Mouse (Mus musculus) stomach, embryonic 15.5 days (tissue): ENCODE measurements at regions not wholly inside any gene's neighbourhood (a gene's known extent, or its start where the extent isn't known, plus 50 kb on each side); places are given as distances from the start of the nearest gene placed in this dataset.
A peak's percentile ranks its signal among the peaks of the same experiment; 100 is the strongest.

Experiments
- ATAC-seq: fragments of 200-750 bp; cut with Nextera tagmentation; 2 replicates; pipeline ENCODE4 v1.8.0; 2017; ENCODE audit warnings: low read depth, moderate number of reproducible peaks, moderate TSS enrichment; ENCODE audit not compliant: insufficient read depth, low FRiP score
- H3K27ac ChIP-seq: fragments of 300-500 bp; sonication (generic); 2 replicates; pipeline ENCODE4 v1.5.1; 2015; ENCODE audit warnings: mild to moderate bottlenecking, inconsistent platforms
- H3K27me3 ChIP-seq: fragments of 300-500 bp; sonication (generic); replicated peaks from 2 replicates; pipeline ENCODE4 v1.6.1; 2015; ENCODE audit warnings: inconsistent platforms
- H3K36me3 ChIP-seq: fragments of 300-500 bp; sonication (generic); 2 replicates; pipeline ENCODE4 v1.6.1; 2015; ENCODE audit warnings: inconsistent platforms
- H3K4me1 ChIP-seq: fragments of 300-500 bp; sonication (generic); 2 replicates; pipeline ENCODE4 v1.6.1; 2015; ENCODE audit warnings: inconsistent platforms
- H3K4me2 ChIP-seq: fragments of 300-500 bp; sonication (generic); 2 replicates; pipeline ENCODE4 v1.6.1; 2015; ENCODE audit warnings: mild to moderate bottlenecking, inconsistent platforms
- H3K4me3 ChIP-seq: fragments of 300-500 bp; sonication (generic); replicated peaks from 2 replicates; pipeline ENCODE4 v1.5.1; 2015; ENCODE audit warnings: inconsistent platforms
- H3K9ac ChIP-seq: fragments of 300-500 bp; sonication (generic); 2 replicates; pipeline ENCODE4 v1.6.1; 2015; ENCODE audit warnings: inconsistent platforms
- H3K9me3 ChIP-seq: fragments of 300-500 bp; sonication (generic); 2 replicates; pipeline ENCODE4 v1.6.1; 2016; ENCODE audit warnings: inconsistent platforms
- WGBS: fragments of 180-500 bp; shearing (Covaris S2); methylation state at CpG from one replicate; pipeline ENCODE4 v1.1.7; 2015; 5-methylcytosine and 5-hydroxymethylcytosine counted together

DNA sequence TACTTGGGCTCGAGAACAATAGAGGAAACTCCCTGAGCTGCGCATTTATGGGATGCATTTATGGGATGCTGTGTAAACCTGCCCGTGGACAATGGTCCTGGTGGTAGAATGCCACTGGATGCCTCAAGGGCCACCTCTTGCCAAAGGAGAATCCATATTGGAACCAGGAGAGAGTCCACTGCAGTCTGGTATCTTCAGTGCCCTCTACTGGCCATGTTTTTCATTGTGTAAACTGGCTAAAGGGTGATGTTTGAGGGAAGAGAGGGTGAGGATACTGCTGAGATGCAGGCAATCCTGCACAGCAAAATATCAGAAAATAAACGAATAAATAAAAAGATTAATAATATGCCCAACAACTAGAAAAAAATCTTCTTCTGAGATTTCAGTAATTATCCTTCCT lies 333.5 kb downstream of the Gm826 start:
- Histone ChIP-seq H3K4me3 (no peak overlapping the region), H3K9ac (no peak overlapping the region), H3K36me3 (no peaks in the 10 kb centered on the region), H3K27ac (no peak overlapping the region), H3K4me1 (no peaks in the 10 kb centered on the region), H3K9me3 (no peaks in the 10 kb centered on the region), H3K4me2 (no peak overlapping the region), H3K27me3 (no peaks in the 10 kb centered on the region)
- ATAC-seq, result no peak
- WGBS, result 66% methylated on average over 4 of the region's 4 CpGs

DNA sequence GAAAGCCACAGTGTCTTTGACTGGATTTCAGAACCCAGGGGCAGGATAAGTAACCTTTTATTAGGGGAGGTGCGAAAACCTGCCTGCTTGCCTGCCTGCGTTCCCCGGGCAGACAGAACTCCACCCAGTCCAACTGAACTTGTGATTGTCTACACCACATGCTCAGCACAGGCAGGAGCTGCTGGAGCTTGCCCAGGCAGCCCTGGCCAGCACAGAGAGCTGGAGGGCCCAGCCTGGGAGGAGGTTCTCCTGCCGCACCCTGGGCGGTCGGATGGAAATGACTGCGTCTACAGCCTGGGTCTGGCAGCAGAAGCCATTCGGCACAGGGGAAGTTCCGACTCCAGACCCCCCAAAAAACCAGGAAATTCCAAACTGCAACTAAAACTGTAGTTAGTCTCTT lies 336.6 kb downstream of the Gm826 start:
- ATAC-seq, result no peak
- H3K4me3 ChIP-seq, result no peak overlapping the region
- H3K4me2 ChIP-seq, result no peak overlapping the region
- WGBS, result 75% methylated on average over 9 of the region's 9 CpGs
- H3K36me3 ChIP-seq, result no peaks in the 10 kb centered on the region
- no peaks in the 10 kb centered on the region for H3K9me3 ChIP-seq
- H3K4me1 ChIP-seq, result no peaks in the 10 kb centered on the region
- H3K27me3 ChIP-seq, result no peaks in the 10 kb centered on the region
- no peak overlapping the region for H3K27ac ChIP-seq
- no peak overlapping the region for H3K9ac ChIP-seq

DNA sequence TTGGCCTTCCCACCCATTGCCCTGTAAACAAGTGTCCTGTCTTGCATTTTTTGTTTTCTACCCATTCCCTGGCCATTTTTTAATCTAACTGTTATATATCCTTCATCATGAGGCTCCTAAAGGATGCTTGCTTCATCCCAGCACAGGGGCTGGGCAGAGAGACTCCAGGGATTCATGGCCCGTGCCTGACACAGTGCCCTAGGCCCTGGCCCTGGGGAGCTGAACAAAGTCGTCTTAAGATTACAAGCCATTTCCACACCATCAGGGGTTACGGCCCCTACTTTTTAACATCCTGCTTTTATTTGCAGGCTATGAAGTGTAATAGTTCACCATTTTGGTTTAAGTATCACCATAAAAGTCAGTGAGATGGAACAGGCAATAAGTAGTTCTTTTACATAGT lies 339.5 kb downstream of the Gm826 start:
- no peak overlapping the region for H3K4me3 ChIP-seq
- 75% methylated on average over 3 of the region's 3 CpGs for WGBS
- no peaks in the 10 kb centered on the region for H3K27me3 ChIP-seq
- no peak for ATAC-seq
- H3K9ac ChIP-seq, result no peak overlapping the region
- H3K27ac ChIP-seq, result no peak overlapping the region
- H3K4me2 ChIP-seq, result no peak overlapping the region
- no peaks in the 10 kb centered on the region for H3K4me1 ChIP-seq
- no peaks in the 10 kb centered on the region for H3K9me3 ChIP-seq
- no peaks in the 10 kb centered on the region for H3K36me3 ChIP-seq

DNA sequence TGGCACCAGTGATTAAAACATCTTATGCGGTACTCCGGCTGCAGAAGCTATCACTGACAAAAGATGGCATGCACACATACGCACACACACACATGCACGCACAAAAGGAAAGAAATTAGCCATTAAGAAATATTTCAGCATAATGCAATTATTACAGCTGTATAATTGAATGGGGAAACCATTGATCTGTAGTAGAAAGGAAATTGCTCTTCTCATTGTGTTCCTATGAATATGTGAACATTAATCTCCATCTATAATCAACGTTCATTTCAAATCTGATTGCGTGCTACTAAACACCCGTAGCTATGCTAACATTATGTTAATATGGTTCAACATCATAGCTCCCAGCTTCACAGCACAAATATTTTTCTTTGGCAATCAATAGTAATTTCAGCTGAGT lies 347.2 kb downstream of the Gm826 start:
- Histone ChIP-seq H3K9ac (no peak overlapping the region), H3K36me3 (no peaks in the 10 kb centered on the region), H3K4me1 (no peaks in the 10 kb centered on the region), H3K27me3 (no peaks in the 10 kb centered on the region), H3K27ac (no peak overlapping the region), H3K4me2 (no peak overlapping the region), H3K4me3 (no peak overlapping the region), H3K9me3 (no peaks in the 10 kb centered on the region)
- 90% methylated on average over 7 of the region's 7 CpGs for WGBS
- no peak for ATAC-seq

DNA sequence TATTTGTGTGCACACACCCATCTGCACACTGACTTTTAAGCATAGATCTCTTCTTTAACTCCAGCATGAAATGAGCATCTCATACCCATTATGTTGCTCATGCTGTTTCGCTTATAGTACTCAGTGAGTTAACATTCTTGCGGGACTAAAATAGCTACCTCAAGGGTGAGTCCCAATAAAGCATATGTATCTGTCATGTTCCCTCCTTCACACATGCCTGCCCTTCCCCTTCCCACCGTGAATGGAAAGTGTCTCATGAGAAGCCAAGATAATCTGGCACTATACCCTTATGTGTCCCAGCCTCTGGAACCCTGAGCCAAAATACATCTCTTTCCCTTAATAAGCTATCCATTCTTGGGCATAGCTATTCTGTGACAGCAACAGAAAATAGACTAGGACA lies 352.3 kb downstream of the Gm826 start:
- H3K9me3 ChIP-seq, result no peaks in the 10 kb centered on the region
- no peak overlapping the region for H3K4me3 ChIP-seq
- H3K36me3 ChIP-seq, result no peaks in the 10 kb centered on the region
- no peak overlapping the region for H3K9ac ChIP-seq
- no peak overlapping the region for H3K27ac ChIP-seq
- no peak for ATAC-seq
- H3K27me3 ChIP-seq, result no peaks in the 10 kb centered on the region
- H3K4me2 ChIP-seq, result no peak overlapping the region
- no peaks in the 10 kb centered on the region for H3K4me1 ChIP-seq
- 79% methylated on average over 3 of the region's 3 CpGs for WGBS

DNA sequence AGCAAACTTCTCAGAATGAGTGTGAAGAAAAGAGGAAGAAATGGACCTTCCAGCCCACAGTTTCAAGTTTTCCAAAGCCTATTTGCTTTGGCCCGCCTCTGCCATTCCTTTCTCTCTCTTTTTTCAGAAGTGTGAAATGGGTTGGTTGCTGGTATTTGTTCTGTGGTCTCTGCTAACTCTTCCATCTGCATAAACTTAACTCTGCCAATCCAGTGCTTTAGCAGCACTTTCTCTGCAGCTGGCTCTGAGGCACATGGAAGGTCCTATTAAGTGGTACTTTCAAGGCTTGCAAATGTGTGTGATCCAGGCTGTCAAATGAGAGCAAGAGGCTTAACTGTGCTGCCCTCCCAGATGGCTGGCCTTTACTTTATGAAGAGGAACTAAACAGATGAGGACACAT lies 383.6 kb downstream of the Gm826 start:
- Histone ChIP-seq H3K9me3 (no peaks in the 10 kb centered on the region), H3K27me3 (no peaks in the 10 kb centered on the region), H3K36me3 (no peaks in the 10 kb centered on the region), H3K4me2 (no peak overlapping the region), H3K27ac (no peak overlapping the region), H3K4me3 (no peak overlapping the region), H3K4me1 (no peaks in the 10 kb centered on the region), H3K9ac (no peak overlapping the region)
- no peak for ATAC-seq
- 62% methylated on average over 1 of the region's 1 CpGs for WGBS

DNA sequence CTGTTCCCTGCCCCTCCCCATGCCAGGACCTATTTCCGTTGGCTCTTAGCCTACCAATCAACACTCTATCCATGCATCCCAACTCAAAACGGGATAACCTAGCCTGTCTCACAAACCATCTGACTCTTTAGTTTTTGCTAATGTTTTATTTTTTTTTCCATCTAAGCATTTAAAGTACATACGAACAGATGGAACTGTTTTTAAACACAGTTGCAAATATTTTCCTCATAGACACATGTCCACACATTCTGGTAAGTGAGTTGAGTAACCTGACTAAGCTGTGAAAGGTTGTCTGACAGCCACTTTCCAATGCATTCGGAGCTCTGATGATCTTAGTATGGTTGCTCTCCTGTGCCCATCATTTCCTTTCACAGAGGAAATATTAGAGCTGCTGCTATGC lies 384.9 kb downstream of the Gm826 start:
- Histone ChIP-seq H3K36me3 (no peaks in the 10 kb centered on the region), H3K9ac (no peak overlapping the region), H3K27ac (no peak overlapping the region), H3K4me3 (no peak overlapping the region), H3K4me1 (no peaks in the 10 kb centered on the region), H3K27me3 (no peaks in the 10 kb centered on the region), H3K9me3 (no peaks in the 10 kb centered on the region), H3K4me2 (no peak overlapping the region)
- ATAC-seq, result no peak
- WGBS, result 79% methylated on average over 4 of the region's 4 CpGs

DNA sequence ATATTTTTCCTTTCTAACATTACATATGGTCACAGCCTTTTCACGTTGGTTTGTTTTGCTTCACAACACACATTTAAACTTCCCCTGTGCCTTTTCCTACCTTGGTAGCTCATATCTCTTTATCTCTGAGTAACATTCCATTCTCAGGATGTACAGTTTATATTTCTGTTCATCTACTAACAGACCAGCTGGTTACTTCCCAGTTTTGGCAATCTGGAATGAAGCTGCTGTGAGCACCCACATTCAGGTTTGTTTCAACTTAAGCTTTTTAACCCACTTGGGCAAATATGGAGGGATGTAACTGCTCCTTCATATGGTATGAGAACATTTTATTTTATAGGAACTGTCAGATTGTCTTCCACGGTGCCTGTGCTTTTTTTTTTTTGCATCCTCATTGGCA lies 403.2 kb downstream of the Gm826 start:
- ATAC-seq, result no peak
- no peaks in the 10 kb centered on the region for H3K4me1 ChIP-seq
- no peak overlapping the region for H3K27ac ChIP-seq
- H3K9ac ChIP-seq, result no peak overlapping the region
- H3K9me3 ChIP-seq, result no peaks in the 10 kb centered on the region
- no peaks in the 10 kb centered on the region for H3K27me3 ChIP-seq
- no peaks in the 10 kb centered on the region for H3K36me3 ChIP-seq
- WGBS, result 68% methylated on average over 2 of the region's 2 CpGs
- no peak overlapping the region for H3K4me2 ChIP-seq
- no peak overlapping the region for H3K4me3 ChIP-seq

DNA sequence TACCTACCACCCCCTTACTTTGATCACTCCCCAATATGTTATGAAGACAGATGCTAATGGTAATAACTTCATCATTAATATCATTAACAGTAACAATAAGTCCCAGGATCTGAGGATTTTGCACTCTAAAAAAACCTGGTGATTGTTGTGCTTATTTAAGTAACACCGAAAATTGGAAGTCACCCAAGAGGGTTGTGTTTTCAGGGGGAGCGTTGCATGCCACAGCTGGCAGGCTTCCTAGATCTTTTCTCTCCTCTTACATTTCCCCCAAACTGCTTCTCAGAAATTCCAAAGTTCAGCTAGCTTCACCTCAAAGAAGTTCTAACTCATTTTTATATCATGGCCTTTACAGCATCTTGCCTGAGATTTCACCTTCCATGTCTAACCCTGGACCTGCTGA lies 444.3 kb downstream of the Gm826 start:
- Histone ChIP-seq H3K27ac (no peak overlapping the region), H3K27me3 (no peaks in the 10 kb centered on the region), H3K36me3 (no peaks in the 10 kb centered on the region), H3K9ac (no peak overlapping the region), H3K4me2 (no peak overlapping the region), H3K4me1 (no peaks in the 10 kb centered on the region), H3K9me3 (no peaks in the 10 kb centered on the region), H3K4me3 (no peak overlapping the region)
- no peak for ATAC-seq
- 52% methylated on average over 2 of the region's 2 CpGs for WGBS

DNA sequence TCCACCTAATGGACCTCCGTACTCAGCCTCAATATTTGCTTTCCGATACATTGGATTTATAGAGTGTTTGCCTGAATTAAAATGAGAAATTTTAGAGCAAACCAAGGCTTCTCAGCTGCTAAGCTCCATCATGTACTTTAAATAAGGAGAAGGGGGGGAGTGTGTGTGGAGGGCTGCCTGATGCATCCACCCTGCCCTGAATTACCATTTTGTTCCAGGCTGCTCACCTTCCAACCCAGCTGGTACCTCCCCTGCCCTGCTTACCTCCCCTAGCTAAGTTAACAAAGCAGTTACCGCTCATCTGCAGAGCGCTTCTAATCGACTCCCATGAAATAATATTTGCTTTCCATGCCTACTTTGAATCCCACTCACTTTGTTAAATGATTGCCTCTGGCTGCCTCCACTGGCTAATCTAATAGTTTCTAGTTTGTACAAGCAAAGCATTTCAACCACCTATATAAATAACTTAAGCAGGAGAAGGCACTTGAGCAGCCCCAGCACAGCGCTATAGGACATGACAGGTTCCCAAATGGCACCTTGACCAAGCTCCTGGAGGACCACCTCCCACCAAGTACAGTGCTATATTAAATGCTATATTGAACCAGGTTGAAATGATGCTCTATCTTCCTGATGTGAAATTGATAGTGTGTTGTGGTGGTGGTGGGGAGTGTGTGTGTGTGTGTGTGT lies 449.0 kb downstream of the Gm826 start:
- Histone ChIP-seq H3K4me1 (no peaks in the 10 kb centered on the region), H3K27me3 (no peaks in the 10 kb centered on the region), H3K9ac (no peak overlapping the region), H3K9me3 (no peaks in the 10 kb centered on the region), H3K4me2 (no peak overlapping the region), H3K27ac (no peak overlapping the region), H3K4me3 (no peak overlapping the region), H3K36me3 (no peaks in the 10 kb centered on the region)
- ATAC-seq, result 0 out of 2 replicates have a peak, but pooled peaks have one; percentile 43
- WGBS, result 66% methylated on average over 6 of the region's 6 CpGs

DNA sequence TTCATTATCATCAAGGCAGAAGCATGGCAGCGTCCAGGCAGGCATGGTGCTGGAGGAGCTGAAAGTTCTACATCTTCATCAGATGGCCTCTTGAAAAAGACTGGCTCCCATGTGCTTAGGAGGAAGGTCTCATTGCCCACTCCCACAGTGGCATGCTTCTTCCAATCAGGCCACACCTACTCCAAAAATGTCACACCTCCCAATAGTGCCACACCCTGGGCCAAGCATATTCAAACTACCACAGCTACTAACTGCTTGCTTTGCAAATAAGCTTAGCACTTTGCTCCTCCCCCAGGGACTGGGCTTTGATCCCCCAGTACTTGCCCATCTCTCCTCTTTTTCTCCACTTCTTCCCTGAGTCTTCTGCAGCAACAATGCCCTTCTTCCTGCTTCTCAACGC lies 467.0 kb downstream of the Gm826 start:
- no peak overlapping the region for H3K9ac ChIP-seq
- no peak for ATAC-seq

DNA sequence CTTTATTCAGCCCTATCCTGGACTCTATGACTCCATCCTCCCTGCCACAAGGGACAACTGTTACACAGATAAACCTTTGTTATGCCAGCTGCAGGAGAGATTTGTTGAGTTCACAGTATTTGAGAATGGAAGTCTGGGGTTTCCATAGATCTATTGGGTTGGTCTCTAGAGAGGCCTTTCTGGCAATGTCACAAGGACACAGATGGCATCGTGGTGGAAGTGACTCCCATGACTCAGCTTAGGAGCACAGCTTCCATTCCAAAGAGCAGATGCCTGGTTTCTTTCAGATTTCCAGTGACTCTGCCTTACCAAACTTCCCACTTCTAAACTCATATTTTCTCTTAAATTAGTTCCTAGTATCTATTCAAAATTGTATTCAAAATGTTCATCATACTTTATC lies 467.6 kb downstream of the Gm826 start:
- Histone ChIP-seq H3K27me3 (no peaks in the 10 kb centered on the region), H3K9me3 (no peaks in the 10 kb centered on the region), H3K9ac (no peak overlapping the region), H3K36me3 (no peaks in the 10 kb centered on the region), H3K4me1 (no peaks in the 10 kb centered on the region), H3K27ac (no peak overlapping the region), H3K4me3 (no peak overlapping the region), H3K4me2 (no peak overlapping the region)
- no peak for ATAC-seq
- WGBS, result 84% methylated on average over 1 of the region's 1 CpGs

More for the DNA sequence above, 467.0 kb downstream of the Gm826 start:
- WGBS, result 54% methylated on average over 2 of the region's 2 CpGs
- Histone ChIP-seq H3K4me3 (no peak overlapping the region), H3K4me1 (no peaks in the 10 kb centered on the region), H3K27ac (no peak overlapping the region), H3K27me3 (no peaks in the 10 kb centered on the region), H3K4me2 (no peak overlapping the region), H3K36me3 (no peaks in the 10 kb centered on the region), H3K9me3 (no peaks in the 10 kb centered on the region)

DNA sequence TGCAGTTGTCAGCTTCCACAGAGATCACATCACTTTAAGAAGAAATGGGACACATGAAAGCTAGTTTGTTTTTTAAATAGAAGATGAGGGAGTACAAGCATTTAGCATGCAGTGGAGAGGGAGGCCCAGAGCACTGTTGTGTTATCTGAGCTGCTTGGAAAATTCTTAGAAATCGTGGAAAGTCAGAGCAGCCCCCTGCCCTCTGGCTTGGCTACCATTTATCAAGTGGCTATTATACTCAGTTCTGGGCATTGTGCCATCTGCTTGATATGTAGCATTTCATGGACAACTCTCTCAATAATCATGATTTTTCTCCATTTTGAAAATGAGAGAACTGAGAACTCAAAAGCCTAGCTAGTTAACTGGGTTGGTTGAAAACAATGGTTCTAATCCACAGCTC lies 470.8 kb downstream of the Gm826 start:
- WGBS, result 23% methylated on average over 1 of the region's 1 CpGs
- no peak overlapping the region for H3K27ac ChIP-seq
- no peaks in the 10 kb centered on the region for H3K27me3 ChIP-seq
- H3K4me1 ChIP-seq, result no peaks in the 10 kb centered on the region
- no peak overlapping the region for H3K4me3 ChIP-seq
- no peak for ATAC-seq
- no peaks in the 10 kb centered on the region for H3K9me3 ChIP-seq
- H3K4me2 ChIP-seq, result no peak overlapping the region
- no peak overlapping the region for H3K9ac ChIP-seq
- H3K36me3 ChIP-seq, result no peaks in the 10 kb centered on the region
